Mouse (Mus musculus) kidney, adult 2 months (tissue): ENCODE results near the gene Col4a2.

ENCODE experiments used
- CTCF ChIP-seq: fragments of 200-500 bp; conservative IDR thresholded peaks from 2 replicates; pipeline ENCODE4 v1.5.1; 2011; ENCODE audit warnings: low read depth, mild to moderate bottlenecking, control low read depth, low read length, moderate library complexity, mixed read lengths; ENCODE audit not compliant: insufficient read depth, insufficient read length
- POLR2A ChIP-seq: fragments of 200-500 bp; IDR thresholded peaks from one replicate; pipeline ENCODE4 v1.6.1; 2011; ENCODE audit warnings: low read depth, low read length, control low read depth

GRCm38 (mm10) chr8:11278101-11278611 lies 34.4 kb upstream of the Col4a2 start:
- no peak for TF ChIP-seq CTCF
- TF ChIP-seq POLR2A, result no peak
